Mouse (Mus musculus) cerebellum, adult 2 months (tissue): ENCODE measurements around the gene Rgs10.

Experiments
- CTCF ChIP-seq: fragments of 200-500 bp; IDR thresholded peaks from 2 replicates; pipeline ENCODE4 v1.5.1; 2011; ENCODE audit warnings: low read depth, mild to moderate bottlenecking, control low read depth, low read length, moderate library complexity, borderline replicate concordance; ENCODE audit not compliant: insufficient read depth
- POLR2A ChIP-seq: fragments of 200-500 bp; IDR thresholded peaks from 2 replicates; pipeline ENCODE4 v1.6.1; 2011; ENCODE audit warnings: low read length, control low read depth, borderline replicate concordance; ENCODE audit not compliant: insufficient read depth

DNA sequence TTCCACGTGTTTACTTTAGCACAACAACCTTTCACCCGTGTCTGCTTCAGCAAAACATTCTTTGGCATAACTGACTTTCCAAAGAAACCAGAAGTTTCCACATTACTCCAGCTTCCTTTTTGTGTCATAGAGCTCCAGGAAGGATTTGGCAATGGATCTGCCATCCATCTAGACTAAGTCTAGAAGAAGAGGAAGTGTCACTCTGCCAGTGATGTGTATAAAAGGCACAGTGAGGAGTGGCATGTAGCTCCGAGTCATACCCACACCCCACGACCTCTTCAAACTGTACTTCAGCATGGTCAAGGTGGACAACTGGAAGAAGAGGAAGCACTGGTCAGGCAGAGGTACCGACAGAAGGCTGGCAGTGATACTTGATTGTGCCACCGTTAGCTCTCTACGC, 74.1 kb downstream of the Rgs10 start:
- TF ChIP-seq CTCF = no peak
- TF ChIP-seq POLR2A = no peak
